Mouse (Mus musculus): ENCODE measurements around the gene Slc17a1. TPM values are rescaled to one million over a fixed set of nuclear protein-coding genes. Genes with fewer than 3 reads are reported as not detected.

The Slc17a1 gene
- polyA plus RNA-seq, 1 experiment from 2014 or later = 29.8 TPM

- Histone ChIP-seq H3K4me1 (ENCODE audit: insufficient read depth, low read length) (peaks cover 26% of the 10 kb centered on the region), H3K4me3 (ENCODE audit: low read length) (no peak within 1 kb of the TSS)
Measured at GRCm38 (mm10) chr13:23914376-23915167, 47.0 kb downstream of the Slc17a1 start, which contains the start of gene Slc17a4. Slc17a4 (minus strand) TSS chr13:23915009.

GRCm38 (mm10) chr13:23916132-23916531, 48.6 kb downstream of the Slc17a1 start:
- H3K4me3 ChIP-seq (ENCODE audit: low read length) = no peak overlapping the region
- peaks cover 26% of the 10 kb centered on the region for H3K4me1 ChIP-seq (ENCODE audit: insufficient read depth, low read length)
- no peak overlapping the region for H3K9ac ChIP-seq (replicated peaks; ENCODE audit: low read length)
- no peaks in the 10 kb centered on the region for H3K27me3 ChIP-seq (ENCODE audit: insufficient read depth, low read length)
- H3K27ac ChIP-seq (ENCODE audit: low read length) = no peak overlapping the region
- H3K9me3 ChIP-seq (ENCODE audit: low read length) = no peaks in the 10 kb centered on the region
- H3K4me2 ChIP-seq (replicated peaks; ENCODE audit: low read depth, low read length) = no peak overlapping the region
- WGBS = 81% methylated on average over 1 of the region's 1 CpGs
- no peaks in the 10 kb centered on the region for H3K36me3 ChIP-seq (ENCODE audit: insufficient read depth, low read length)
- no peak for ATAC-seq (ENCODE audit: low FRiP score, low TSS enrichment)

More at GRCm38 (mm10) chr13:23914376-23915167, 47.0 kb downstream of the Slc17a1 start, which contains the start of gene Slc17a4:
- peak; percentile 68; the same call in 1 of the 2 replicates for ATAC-seq (ENCODE audit: low FRiP score, low TSS enrichment)
- Histone ChIP-seq H3K36me3 (ENCODE audit: insufficient read depth, low read length) (no peaks in the 10 kb centered on the region), H3K27ac (ENCODE audit: low read length) (peak within 1 kb of the TSS; percentile 59), H3K9ac (replicated peaks; ENCODE audit: low read length) (no peak within 1 kb of the TSS), H3K27me3 (ENCODE audit: insufficient read depth, low read length) (no peaks in the 10 kb centered on the region), H3K4me2 (replicated peaks; ENCODE audit: low read depth, low read length) (peak within 1 kb of the TSS; percentile 20), H3K9me3 (ENCODE audit: low read length) (no peaks in the 10 kb centered on the region)
- WGBS = 12% methylated on average over 9 of the region's 9 CpGs

GRCm38 (mm10) chr13:23917674-23918073, 50.1 kb downstream of the Slc17a1 start:
- Histone ChIP-seq H3K4me1 (ENCODE audit: insufficient read depth, low read length) (peaks cover 26% of the 10 kb centered on the region), H3K4me2 (replicated peaks; ENCODE audit: low read depth, low read length) (no peak overlapping the region), H3K4me3 (ENCODE audit: low read length) (no peak overlapping the region), H3K27me3 (ENCODE audit: insufficient read depth, low read length) (no peaks in the 10 kb centered on the region), H3K9ac (replicated peaks; ENCODE audit: low read length) (no peak overlapping the region), H3K9me3 (ENCODE audit: low read length) (no peaks in the 10 kb centered on the region), H3K36me3 (ENCODE audit: insufficient read depth, low read length) (no peaks in the 10 kb centered on the region), H3K27ac (ENCODE audit: low read length) (no peak overlapping the region)
- 71% methylated on average over 4 of the region's 4 CpGs for WGBS
- no peak for ATAC-seq (ENCODE audit: low FRiP score, low TSS enrichment)

- Histone ChIP-seq H3K27ac (ENCODE audit: low read length) (no peak overlapping the region), H3K36me3 (ENCODE audit: insufficient read depth, low read length) (no peaks in the 10 kb centered on the region), H3K9ac (replicated peaks; ENCODE audit: low read length) (no peak overlapping the region), H3K27me3 (ENCODE audit: insufficient read depth, low read length) (no peaks in the 10 kb centered on the region), H3K4me1 (ENCODE audit: insufficient read depth, low read length) (peaks cover 8% of the 10 kb centered on the region), H3K4me3 (ENCODE audit: low read length) (no peak overlapping the region), H3K4me2 (replicated peaks; ENCODE audit: low read depth, low read length) (no peak overlapping the region), H3K9me3 (ENCODE audit: low read length) (no peaks in the 10 kb centered on the region)
- no peak for ATAC-seq (ENCODE audit: low FRiP score, low TSS enrichment)
- 73% methylated on average over 2 of the region's 2 CpGs for WGBS
Measured at GRCm38 (mm10) chr13:23925792-23926191, 58.2 kb downstream of the Slc17a1 start.

- Histone ChIP-seq H3K4me1 (ENCODE audit: insufficient read depth, low read length) (peaks cover 8% of the 10 kb centered on the region), H3K4me3 (ENCODE audit: low read length) (no peak overlapping the region), H3K27me3 (ENCODE audit: insufficient read depth, low read length) (no peaks in the 10 kb centered on the region), H3K9me3 (ENCODE audit: low read length) (no peaks in the 10 kb centered on the region; the same call in 1 of the 2 replicates), H3K36me3 (ENCODE audit: insufficient read depth, low read length) (no peaks in the 10 kb centered on the region), H3K4me2 (replicated peaks; ENCODE audit: low read depth, low read length) (no peak overlapping the region), H3K27ac (ENCODE audit: low read length) (no peak overlapping the region), H3K9ac (replicated peaks; ENCODE audit: low read length) (no peak overlapping the region)
- 36% methylated on average over 3 of the region's 3 CpGs for WGBS
- peak; percentile 81 for ATAC-seq (ENCODE audit: low FRiP score, low TSS enrichment)
Measured at GRCm38 (mm10) chr13:23928637-23929036, 61.1 kb downstream of the Slc17a1 start.

- Histone ChIP-seq H3K9me3 (ENCODE audit: low read length) (peaks cover 5% of the 10 kb centered on the region; the same call in 1 of the 2 replicates), H3K36me3 (ENCODE audit: insufficient read depth, low read length) (no peaks in the 10 kb centered on the region), H3K4me2 (replicated peaks; ENCODE audit: low read depth, low read length) (no peak overlapping the region), H3K4me1 (ENCODE audit: insufficient read depth, low read length) (peaks cover 8% of the 10 kb centered on the region), H3K4me3 (ENCODE audit: low read length) (no peak overlapping the region), H3K27ac (ENCODE audit: low read length) (no peak overlapping the region), H3K27me3 (ENCODE audit: insufficient read depth, low read length) (no peaks in the 10 kb centered on the region), H3K9ac (replicated peaks; ENCODE audit: low read length) (no peak overlapping the region)
- no peak for ATAC-seq (ENCODE audit: low FRiP score, low TSS enrichment)
- 79% methylated on average over 9 of the region's 9 CpGs for WGBS
Measured at GRCm38 (mm10) chr13:23930461-23930860, 62.9 kb downstream of the Slc17a1 start.

GRCm38 (mm10) chr13:23930904-23931303, 63.4 kb downstream of the Slc17a1 start:
- no peak overlapping the region for H3K4me3 ChIP-seq (ENCODE audit: low read length)
- no peak for ATAC-seq (ENCODE audit: low FRiP score, low TSS enrichment)
- no peak overlapping the region for H3K27ac ChIP-seq (ENCODE audit: low read length)
- H3K27me3 ChIP-seq (ENCODE audit: insufficient read depth, low read length) = no peaks in the 10 kb centered on the region
- H3K4me2 ChIP-seq (replicated peaks; ENCODE audit: low read depth, low read length) = no peak overlapping the region
- no peaks in the 10 kb centered on the region for H3K36me3 ChIP-seq (ENCODE audit: insufficient read depth, low read length)
- WGBS = 71% methylated on average over 11 of the region's 11 CpGs
- peaks cover 8% of the 10 kb centered on the region for H3K4me1 ChIP-seq (ENCODE audit: insufficient read depth, low read length)
- no peak overlapping the region for H3K9ac ChIP-seq (replicated peaks; ENCODE audit: low read length)
- peaks cover 5% of the 10 kb centered on the region; the same call in 1 of the 2 replicates for H3K9me3 ChIP-seq (ENCODE audit: low read length)

- H3K4me2 ChIP-seq (replicated peaks; ENCODE audit: low read depth, low read length) = no peak within 1 kb of the TSS
- peaks cover under 1% of the 10 kb centered on the region; the same call in 1 of the 2 replicates for H3K4me1 ChIP-seq (ENCODE audit: insufficient read depth, low read length)
- no peak within 1 kb of the TSS for H3K4me3 ChIP-seq (ENCODE audit: low read length)
- H3K36me3 ChIP-seq (ENCODE audit: insufficient read depth, low read length) = no peaks in the 10 kb centered on the region
- no peak within 1 kb of the TSS for H3K27ac ChIP-seq (ENCODE audit: low read length)
- H3K27me3 ChIP-seq (ENCODE audit: insufficient read depth, low read length) = no peaks in the 10 kb centered on the region
- peaks cover 5% of the 10 kb centered on the region; the same call in 1 of the 2 replicates for H3K9me3 ChIP-seq (ENCODE audit: low read length)
- ATAC-seq (ENCODE audit: low FRiP score, low TSS enrichment) = no peak
- H3K9ac ChIP-seq (replicated peaks; ENCODE audit: low read length) = no peak within 1 kb of the TSS
- 95% methylated on average over 34 of the region's 39 CpGs for WGBS
Measured at GRCm38 (mm10) chr13:23933421-23934210, 66.1 kb downstream of the Slc17a1 start, which contains the start of gene Hist1h2ba. Hist1h2ba (minus strand) TSS chr13:23934156.

- WGBS = 94% methylated on average over 10 of the region's 10 CpGs
- Histone ChIP-seq H3K9me3 (ENCODE audit: low read length) (peaks cover 5% of the 10 kb centered on the region; the same call in 1 of the 2 replicates), H3K4me1 (ENCODE audit: insufficient read depth, low read length) (no peaks in the 10 kb centered on the region), H3K36me3 (ENCODE audit: insufficient read depth, low read length) (no peaks in the 10 kb centered on the region), H3K9ac (replicated peaks; ENCODE audit: low read length) (no peak within 1 kb of the TSS), H3K4me2 (replicated peaks; ENCODE audit: low read depth, low read length) (no peak within 1 kb of the TSS), H3K4me3 (ENCODE audit: low read length) (no peak within 1 kb of the TSS), H3K27me3 (ENCODE audit: insufficient read depth, low read length) (no peaks in the 10 kb centered on the region), H3K27ac (ENCODE audit: low read length) (no peak within 1 kb of the TSS)
- ATAC-seq (ENCODE audit: low FRiP score, low TSS enrichment) = no peak
Measured at GRCm38 (mm10) chr13:23934211-23934520, 66.6 kb downstream of the Slc17a1 start, which contains the start of gene Hist1h2aa. Hist1h2aa (plus strand) TSS chr13:23934462.

Data from kidney, embryonic 16.5 days (tissue).